Mouse (Mus musculus): Measurements from ENCODE around the gene Stk4. TPM values are rescaled to one million over a fixed set of nuclear protein-coding genes. Genes with fewer than 3 reads are reported as not detected.
"Not testable (repeated sequence)": the region's sequence is repeated elsewhere in the genome, so short reads cannot be mapped to it uniquely, and the experiment has no call there.

The Stk4 gene
- total RNA-seq (2022), result 1 to 10 TPM; 6.2 to 8.5 (median 7.2) TPM

GRCm38 (mm10) chr2:164070142-164070764 is at the start of gene Stk4:
TSS of gene Stk4 (plus strand) at chr2:164070322.
- no peak for DNase-seq (ENCODE audit: low spot score in 2 of 2)

- no peak for DNase-seq (ENCODE audit: low spot score in 2 of 2)
Measured at GRCm38 (mm10) chr2:164022104-164022503, 48.0 kb upstream of the Stk4 start.

- no peak for DNase-seq (ENCODE audit: low spot score in 2 of 2)
Measured at GRCm38 (mm10) chr2:164025150-164025549, 45.0 kb upstream of the Stk4 start, which contains the start of gene Pabpc1l. TSS of gene Pabpc1l (plus strand) at chr2:164025450.

GRCm38 (mm10) chr2:164031147-164031546 is 39.0 kb upstream of the Stk4 start:
- DNase-seq (ENCODE audit: low spot score in 2 of 2), result no peak

- no peak for DNase-seq (ENCODE audit: low spot score in 2 of 2)
Measured at GRCm38 (mm10) chr2:164032973-164033372, 37.1 kb upstream of the Stk4 start.

GRCm38 (mm10) chr2:164036520-164037019 is 33.6 kb upstream of the Stk4 start:
- no peak for DNase-seq (ENCODE audit: low spot score in 2 of 2)

- DNase-seq (ENCODE audit: low spot score in 2 of 2), result no peak
Measured at GRCm38 (mm10) chr2:164038407-164039028, 31.6 kb upstream of the Stk4 start.

GRCm38 (mm10) chr2:164040949-164041348 is 29.2 kb upstream of the Stk4 start:
- no peak for DNase-seq (ENCODE audit: low spot score in 2 of 2)

- no peak for DNase-seq (ENCODE audit: low spot score in 2 of 2)
Measured at GRCm38 (mm10) chr2:164041523-164041922, 28.6 kb upstream of the Stk4 start.

GRCm38 (mm10) chr2:164047197-164047690 is 22.9 kb upstream of the Stk4 start:
- DNase-seq (ENCODE audit: low spot score in 2 of 2), result no peak

- DNase-seq (ENCODE audit: low spot score in 2 of 2), result peak in 1 of 2 experiments; percentile 29
Measured at GRCm38 (mm10) chr2:164053767-164054166, 16.4 kb upstream of the Stk4 start.

GRCm38 (mm10) chr2:164054671-164055070 is 15.5 kb upstream of the Stk4 start:
- DNase-seq (ENCODE audit: low spot score in 2 of 2), result no peak

GRCm38 (mm10) chr2:164059634-164060235 is 10.4 kb upstream of the Stk4 start:
- no peak for DNase-seq (ENCODE audit: low spot score in 2 of 2)

GRCm38 (mm10) chr2:164070765-164071436 is 779 bp downstream of the Stk4 start, which contains the start of gene Tomm34:
TSS of gene Tomm34 (minus strand) at chr2:164071169.
- peak; percentile 89 to 93 for DNase-seq (ENCODE audit: low spot score in 2 of 2)

GRCm38 (mm10) chr2:164071437-164071820 is 1.3 kb downstream of the Stk4 start:
- not testable (repeated sequence) for DNase-seq (ENCODE audit: low spot score in 2 of 2)

- DNase-seq (ENCODE audit: low spot score in 2 of 2), result no peak
Measured at GRCm38 (mm10) chr2:164072109-164072508, 2.0 kb downstream of the Stk4 start.

- DNase-seq (ENCODE audit: low spot score in 2 of 2), result no peak
Measured at GRCm38 (mm10) chr2:164073120-164073519, 3.0 kb downstream of the Stk4 start.

GRCm38 (mm10) chr2:164073918-164074578 is 3.9 kb downstream of the Stk4 start:
- peak; percentile 97 for DNase-seq (ENCODE audit: low spot score in 2 of 2)

- no peak for DNase-seq (ENCODE audit: low spot score in 2 of 2)
Measured at GRCm38 (mm10) chr2:164075088-164075487, 5.0 kb downstream of the Stk4 start.

GRCm38 (mm10) chr2:164076874-164077425 is 6.8 kb downstream of the Stk4 start:
- DNase-seq (ENCODE audit: low spot score in 2 of 2), result no peak

- DNase-seq (ENCODE audit: low spot score in 2 of 2), result no peak
Measured at GRCm38 (mm10) chr2:164077875-164078274, 7.8 kb downstream of the Stk4 start.
